Mouse (Mus musculus) layer of hippocampus, postnatal 36 days (tissue): ENCODE results near the gene Pmpca. TPM values are rescaled to one million over a fixed set of nuclear protein-coding genes. Genes with fewer than 3 reads are reported as not detected.
"Not testable (repeated sequence)": the region's sequence is repeated elsewhere in the genome, so short reads cannot be mapped to it uniquely, and the experiment has no call there.

Experiments
- DNase-seq, 2 experiments: peaks; one replicate each; pipeline ENCODE4 v3.0.0; 2022
- total RNA-seq, 2 experiments: library from RNA; stranded (reverse); gene quantifications; 2 replicates each; pipeline ENCODE4 v1.2.3; 2021

Gene Pmpca
- total RNA-seq, 2 experiments from 2014 or later: 86.5 to 93.6 TPM

- DNase-seq: no peak
These were observed 16.7 kb upstream of the Pmpca start for GRCm38 (mm10) chr2:26372396-26372795.

GRCm38 (mm10) chr2:26380131-26380771, 8.9 kb upstream of the Pmpca start, which contains the start of gene Snapc4:
Snapc4 (minus strand) TSS chr2:26380653.
- DNase-seq: peak; percentile 80 to 83

GRCm38 (mm10) chr2:26380871-26381270, 8.3 kb upstream of the Pmpca start:
- DNase-seq: not testable (repeated sequence)

GRCm38 (mm10) chr2:26387713-26388112, 1.4 kb upstream of the Pmpca start:
- DNase-seq: no peak

- DNase-seq: no peak
These were observed 421 bp upstream of the Pmpca start for GRCm38 (mm10) chr2:26388682-26389153.

GRCm38 (mm10) chr2:26390954-26391353, 1.8 kb downstream of the Pmpca start:
- DNase-seq: no peak

- no peak for DNase-seq
These were observed 2.5 kb downstream of the Pmpca start for GRCm38 (mm10) chr2:26391617-26392016.

- no peak for DNase-seq
These were observed 9.8 kb downstream of the Pmpca start for GRCm38 (mm10) chr2:26398978-26399377.

GRCm38 (mm10) chr2:26399647-26400046, 10.5 kb downstream of the Pmpca start:
- no peak for DNase-seq

GRCm38 (mm10) chr2:26400296-26400695, 11.2 kb downstream of the Pmpca start:
- no peak for DNase-seq

- DNase-seq: no peak
These were observed 11.9 kb downstream of the Pmpca start for GRCm38 (mm10) chr2:26401023-26401422.

GRCm38 (mm10) chr2:26402265-26402664, 13.1 kb downstream of the Pmpca start:
- no peak for DNase-seq

GRCm38 (mm10) chr2:26403306-26403705, 14.2 kb downstream of the Pmpca start:
- DNase-seq: no peak

GRCm38 (mm10) chr2:26408515-26409356, 19.6 kb downstream of the Pmpca start, which contains the start of gene Inpp5e:
Inpp5e (minus strand) TSS chr2:26409203.
- DNase-seq: peak; percentile 95 to 97

GRCm38 (mm10) chr2:26409362-26409761, 20.2 kb downstream of the Pmpca start:
- DNase-seq: no peak

- no peak for DNase-seq
These were observed 21.0 kb downstream of the Pmpca start for GRCm38 (mm10) chr2:26410091-26410490.

GRCm38 (mm10) chr2:26410931-26411411, 21.8 kb downstream of the Pmpca start:
- DNase-seq: no peak

- no peak for DNase-seq
These were observed 27.9 kb downstream of the Pmpca start for GRCm38 (mm10) chr2:26417066-26417465.

GRCm38 (mm10) chr2:26418120-26418519, 29.0 kb downstream of the Pmpca start:
- no peak for DNase-seq

- no peak for DNase-seq
These were observed 32.8 kb downstream of the Pmpca start for GRCm38 (mm10) chr2:26421969-26422368.

- DNase-seq: no peak
These were observed 33.9 kb downstream of the Pmpca start for GRCm38 (mm10) chr2:26423086-26423485.

GRCm38 (mm10) chr2:26424541-26424940, 35.4 kb downstream of the Pmpca start:
- DNase-seq: no peak

- DNase-seq: no peak
These were observed 40.7 kb downstream of the Pmpca start for GRCm38 (mm10) chr2:26429851-26430250.
